Mouse (Mus musculus) midbrain, embryonic 16.5 days (tissue): ENCODE results near the gene Gpr183. TPM values are rescaled to one million over a fixed set of nuclear protein-coding genes. Genes with fewer than 3 reads are reported as not detected.

ENCODE experiments used
- ATAC-seq: fragments of 200-750 bp; cut with Nextera tagmentation; 2 replicates; pipeline ENCODE4 v1.8.0; 2017; ENCODE audit warnings: moderate TSS enrichment
- H3K27ac ChIP-seq: fragments of 300-500 bp; sonication (generic); 2 replicates; pipeline ENCODE4 v1.5.1; 2014; ENCODE audit warnings: mild to moderate bottlenecking, low read length, mixed read lengths
- H3K27me3 ChIP-seq: fragments of 300-500 bp; sonication (generic); 2 replicates; pipeline ENCODE4 v1.6.1; 2014; ENCODE audit warnings: low read depth, low read length, mixed read lengths; ENCODE audit not compliant: control insufficient read depth, insufficient read depth
- H3K36me3 ChIP-seq: fragments of 300-500 bp; sonication (generic); 2 replicates; pipeline ENCODE4 v1.6.1; 2014; ENCODE audit warnings: mild to moderate bottlenecking, low read length, moderate library complexity, mixed read lengths; ENCODE audit not compliant: control insufficient read depth, insufficient read depth
- H3K4me1 ChIP-seq: fragments of 300-500 bp; sonication (generic); 2 replicates; pipeline ENCODE4 v1.6.1; 2014; ENCODE audit warnings: mild to moderate bottlenecking, low read length, mixed read lengths; ENCODE audit not compliant: control insufficient read depth, insufficient read depth
- H3K4me2 ChIP-seq: fragments of 300-500 bp; sonication (generic); 2 replicates; pipeline ENCODE4 v1.6.1; 2014; ENCODE audit warnings: mild to moderate bottlenecking, low read length, mixed read lengths
- H3K4me3 ChIP-seq: fragments of 300-500 bp; sonication (generic); 2 replicates; pipeline ENCODE4 v1.5.1; 2014; ENCODE audit warnings: low read depth, mild to moderate bottlenecking, low read length, moderate library complexity, mixed read lengths
- H3K9ac ChIP-seq: fragments of 300-500 bp; sonication (generic); 2 replicates; pipeline ENCODE4 v1.6.1; 2014; ENCODE audit warnings: low read depth, low read length, mixed read lengths
- H3K9me3 ChIP-seq: fragments of 300-500 bp; sonication (generic); replicated peaks from 2 replicates; pipeline ENCODE4 v1.6.1; 2014; ENCODE audit warnings: mild to moderate bottlenecking, low read length, mixed read lengths; ENCODE audit not compliant: control insufficient read depth, poor library complexity, severe bottlenecking
- WGBS: fragments of 180-500 bp; shearing (Covaris S2); extraction: QIAGEN DNeasy Blood & Tissue Kit; methylation state at CpG from one replicate; pipeline ENCODE4 v1.1.7; 2014; 5-methylcytosine and 5-hydroxymethylcytosine counted together
- polyA plus RNA-seq: library from polyadenylated mRNA; unstranded; fragments of >200 nt; fragmentation: Nextera tagmentation; extraction: Ambion mirVana; gene quantifications from 2 replicates; pipeline ENCODE4 v1.2.1, GENCODE M21; 2015

The Gpr183 gene
- polyA plus RNA-seq, 1 experiment from 2014 or later: 0.89 TPM

DNA sequence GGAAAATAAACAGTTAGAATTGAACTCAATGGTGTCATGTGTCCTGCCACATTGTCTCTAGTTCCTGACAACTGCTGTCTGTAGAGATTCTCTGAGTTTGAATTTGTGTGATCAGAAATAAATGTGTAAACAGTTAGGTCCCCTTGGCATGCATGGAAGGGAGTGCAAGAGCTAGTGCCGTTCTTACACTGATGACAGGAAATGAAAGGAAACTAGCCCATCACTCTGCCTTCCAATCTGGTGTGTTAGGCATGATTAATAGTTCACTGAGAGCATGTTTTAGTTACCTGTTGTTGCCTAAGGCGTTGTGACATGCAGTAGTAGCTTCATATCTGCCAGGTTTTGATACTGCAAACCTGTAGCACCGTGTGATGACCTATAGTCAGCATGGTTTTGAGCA is 17.0 kb downstream of the Gpr183 start:
- no peaks in the 10 kb centered on the region for H3K9me3 ChIP-seq
- no peaks in the 10 kb centered on the region for H3K36me3 ChIP-seq
- ATAC-seq: no peak
- no peaks in the 10 kb centered on the region for H3K4me1 ChIP-seq
- H3K4me3 ChIP-seq: no peak overlapping the region
- H3K27ac ChIP-seq: no peak overlapping the region
- WGBS: 93% methylated on average over 3 of the region's 3 CpGs
- H3K4me2 ChIP-seq: no peak overlapping the region
- no peaks in the 10 kb centered on the region for H3K27me3 ChIP-seq
- H3K9ac ChIP-seq: no peak overlapping the region

DNA sequence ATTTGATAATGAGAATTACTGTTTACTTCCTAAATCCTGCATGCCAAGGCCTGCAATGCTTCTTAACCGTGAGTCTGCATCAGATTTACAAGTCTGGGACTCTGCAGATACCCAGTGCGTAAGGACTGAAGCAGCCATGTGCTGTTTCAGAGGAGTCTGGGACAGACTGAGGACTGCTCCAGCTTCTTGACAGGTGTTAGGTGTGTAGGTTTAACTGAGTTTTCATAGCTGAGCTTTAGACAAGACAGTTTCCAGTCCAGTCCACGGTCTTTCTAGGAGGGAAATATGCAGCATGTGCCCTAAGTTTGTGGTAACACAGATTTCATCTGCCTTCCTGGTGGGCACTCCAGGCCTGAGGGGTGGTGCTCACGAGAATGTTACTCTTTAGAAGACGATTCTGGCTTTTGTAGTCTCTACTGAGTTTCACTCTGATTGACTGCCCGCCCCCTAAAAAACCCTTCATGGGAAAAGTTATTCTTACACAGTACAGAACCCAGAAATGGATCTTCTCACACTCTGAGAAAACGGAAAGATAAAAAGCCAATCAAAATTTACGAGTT is 17.7 kb downstream of the Gpr183 start:
- H3K4me3 ChIP-seq: no peak overlapping the region
- no peak for ATAC-seq
- WGBS: 81% methylated on average over 8 of the region's 8 CpGs
- no peaks in the 10 kb centered on the region for H3K27me3 ChIP-seq
- H3K9ac ChIP-seq: no peak overlapping the region
- no peaks in the 10 kb centered on the region for H3K36me3 ChIP-seq
- H3K9me3 ChIP-seq: no peaks in the 10 kb centered on the region
- no peak overlapping the region for H3K27ac ChIP-seq
- no peak overlapping the region for H3K4me2 ChIP-seq
- no peaks in the 10 kb centered on the region for H3K4me1 ChIP-seq

- no peak overlapping the region for H3K9ac ChIP-seq
- no peaks in the 10 kb centered on the region for H3K4me1 ChIP-seq
- no peak overlapping the region for H3K4me3 ChIP-seq
- no peaks in the 10 kb centered on the region for H3K27me3 ChIP-seq
- no peaks in the 10 kb centered on the region for H3K9me3 ChIP-seq
- H3K27ac ChIP-seq: no peak overlapping the region
- no peak for ATAC-seq
- no peak overlapping the region for H3K4me2 ChIP-seq
- no peaks in the 10 kb centered on the region for H3K36me3 ChIP-seq
- 76% methylated on average over 8 of the region's 8 CpGs for whole genome bisulfite sequencing
These were observed 18.3 kb downstream of the Gpr183 start for GRCm38 (mm10) chr14:121946728-121947127.

DNA sequence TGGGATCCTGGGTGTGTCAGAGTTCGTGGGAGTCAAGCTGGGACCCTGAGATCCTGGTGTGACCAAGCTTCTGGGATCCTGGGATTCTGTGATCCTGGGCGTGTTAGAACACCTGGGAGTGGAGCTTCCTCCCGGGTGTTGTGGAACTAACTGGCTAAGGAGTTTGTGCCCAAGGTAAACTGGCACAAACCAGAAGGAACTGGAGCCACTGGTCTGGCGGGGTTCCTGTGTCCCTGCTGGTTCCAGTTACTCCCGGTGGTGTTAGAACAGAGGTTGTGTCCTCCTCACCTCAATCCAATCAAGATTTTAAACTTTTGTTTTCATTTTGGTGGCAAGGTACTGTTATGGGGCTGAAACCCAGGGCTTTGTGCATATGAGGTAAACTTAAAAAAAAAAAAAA is 18.9 kb downstream of the Gpr183 start:
- no peaks in the 10 kb centered on the region for H3K9me3 ChIP-seq
- H3K4me3 ChIP-seq: no peak overlapping the region
- ATAC-seq: no peak
- H3K4me2 ChIP-seq: no peak overlapping the region
- H3K27me3 ChIP-seq: no peaks in the 10 kb centered on the region
- no peak overlapping the region for H3K27ac ChIP-seq
- H3K36me3 ChIP-seq: no peaks in the 10 kb centered on the region
- H3K4me1 ChIP-seq: no peaks in the 10 kb centered on the region
- 90% methylated on average over 5 of the region's 5 CpGs for WGBS
- H3K9ac ChIP-seq: no peak overlapping the region

GRCm38 (mm10) chr14:121939582-121939981 is 25.4 kb downstream of the Gpr183 start:
- WGBS: 98% methylated on average over 3 of the region's 3 CpGs
- no peak overlapping the region for H3K9ac ChIP-seq
- H3K9me3 ChIP-seq: peaks cover 7% of the 10 kb centered on the region; the same call in 1 of the 2 replicates
- 0 out of 2 replicates have a peak, but pooled peaks cover 2% of the 10 kb centered on the region for H3K36me3 ChIP-seq
- H3K4me3 ChIP-seq: no peak overlapping the region
- H3K27ac ChIP-seq: no peak overlapping the region
- H3K4me2 ChIP-seq: no peak overlapping the region
- ATAC-seq: no peak
- H3K4me1 ChIP-seq: no peaks in the 10 kb centered on the region
- H3K27me3 ChIP-seq: no peaks in the 10 kb centered on the region

- Histone ChIP-seq H3K9ac (no peak overlapping the region), H3K4me2 (no peak overlapping the region), H3K27ac (no peak overlapping the region), H3K27me3 (no peaks in the 10 kb centered on the region), H3K9me3 (peaks cover 7% of the 10 kb centered on the region; the same call in 1 of the 2 replicates), H3K4me1 (no peaks in the 10 kb centered on the region), H3K36me3 (peaks cover 8% of the 10 kb centered on the region; the same call in 1 of the 2 replicates), H3K4me3 (no peak overlapping the region)
- 96% methylated on average over 11 of the region's 11 CpGs for WGBS
- no peak for ATAC-seq
These were observed 26.5 kb downstream of the Gpr183 start for GRCm38 (mm10) chr14:121938256-121939191.

DNA sequence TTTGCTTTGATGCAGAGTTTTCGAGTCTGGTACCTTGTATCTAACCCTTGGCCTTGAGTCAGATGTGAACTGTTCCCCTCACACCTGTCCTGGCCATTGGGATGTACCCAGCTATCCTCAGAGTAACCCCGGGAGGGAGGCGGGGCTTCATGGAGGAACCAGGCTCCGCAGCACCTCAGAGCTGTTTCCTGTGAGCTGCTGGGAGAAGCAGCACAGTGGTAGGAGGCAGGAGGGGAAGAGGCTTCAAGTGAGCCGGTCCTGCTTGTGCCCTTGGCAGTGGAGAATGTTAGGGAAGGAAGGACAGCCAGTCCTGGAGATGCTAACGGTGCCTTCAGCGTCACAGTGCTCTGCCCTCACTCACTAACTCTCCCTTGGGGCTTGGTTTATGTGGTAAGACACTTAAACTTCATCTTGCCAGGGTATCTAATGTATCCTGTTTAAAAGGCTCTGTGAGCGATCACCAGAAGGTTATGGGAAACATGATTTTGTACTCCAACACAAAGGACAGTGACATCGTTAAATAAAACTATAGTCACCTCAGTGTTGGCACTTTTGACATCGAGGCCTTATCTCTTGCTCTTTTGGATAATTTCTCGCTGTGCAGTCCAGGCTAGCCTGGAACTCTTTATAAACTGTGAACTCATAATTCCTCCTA is 27.3 kb downstream of the Gpr183 start:
- no peak for ATAC-seq
- Histone ChIP-seq H3K4me3 (no peak overlapping the region), H3K27me3 (no peaks in the 10 kb centered on the region), H3K9ac (no peak overlapping the region), H3K4me2 (no peak overlapping the region), H3K27ac (no peak overlapping the region), H3K4me1 (no peaks in the 10 kb centered on the region), H3K9me3 (peaks cover 7% of the 10 kb centered on the region; the same call in 1 of the 2 replicates), H3K36me3 (peaks cover 8% of the 10 kb centered on the region; the same call in 1 of the 2 replicates)
- 90% methylated on average over 11 of the region's 11 CpGs for WGBS

GRCm38 (mm10) chr14:121936856-121937255 is 28.1 kb downstream of the Gpr183 start:
- WGBS: 84% methylated on average over 8 of the region's 8 CpGs
- H3K36me3 ChIP-seq: peaks cover 8% of the 10 kb centered on the region; the same call in 1 of the 2 replicates
- no peak overlapping the region for H3K9ac ChIP-seq
- H3K27ac ChIP-seq: no peak overlapping the region
- H3K27me3 ChIP-seq: no peaks in the 10 kb centered on the region
- no peak overlapping the region for H3K4me3 ChIP-seq
- H3K9me3 ChIP-seq: peaks cover 7% of the 10 kb centered on the region; the same call in 1 of the 2 replicates
- no peak overlapping the region for H3K4me2 ChIP-seq
- H3K4me1 ChIP-seq: no peaks in the 10 kb centered on the region
- no peak for ATAC-seq
